Mouse (Mus musculus) E14TG2a.4 (cell line): ENCODE data around the gene Arhgef3.

Experiments used
- CTCF ChIP-seq: conservative IDR thresholded peaks from 2 replicates; pipeline ENCODE4 v1.5.1; 2014; ENCODE audit warnings: low read length
- NANOG ChIP-seq: IDR thresholded peaks from 2 replicates; pipeline ENCODE4 v1.6.1; 2014; ENCODE audit warnings: borderline replicate concordance, low read length, mixed read lengths
- POU5F1 ChIP-seq: IDR thresholded peaks from 2 replicates; pipeline ENCODE4 v1.6.1; 2014; ENCODE audit warnings: low read length, borderline replicate concordance

DNA sequence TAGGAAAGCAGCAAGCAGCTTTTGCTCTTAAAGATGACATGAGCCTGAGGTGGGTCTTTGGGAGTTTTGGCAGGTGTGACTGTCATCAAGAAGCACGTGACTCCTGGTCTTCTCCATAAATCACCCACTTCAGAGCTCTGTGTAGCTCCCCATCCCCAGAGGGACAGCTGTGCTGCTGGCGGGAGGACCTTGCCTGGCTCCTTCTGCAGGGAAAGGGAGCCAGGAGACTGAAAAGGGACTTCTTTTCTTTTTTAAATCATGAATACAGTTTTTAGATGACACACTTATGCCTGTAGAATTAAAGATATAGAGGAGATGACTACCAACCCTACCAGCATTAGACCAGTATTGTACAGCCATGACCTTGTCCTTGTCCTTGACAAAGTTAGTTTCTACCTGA lies 113.6 kb downstream of the Arhgef3 start:
- TF ChIP-seq CTCF (no peak), NANOG (no peak), POU5F1 (no peak)
